Mouse (Mus musculus): Measurements from ENCODE around the gene Ptprk. TPM values are rescaled to one million over a fixed set of nuclear protein-coding genes. Genes with fewer than 3 reads are reported as not detected.

The Ptprk gene
- polyA plus RNA-seq, 1 experiment from 2014 or later: 45.2 TPM

GRCm38 (mm10) chr10:28568047-28568446 lies 493.4 kb downstream of the Ptprk start:
- Histone ChIP-seq H3K4me3 (replicated peaks; ENCODE audit: low read length) (no peak overlapping the region), H3K27me3 (ENCODE audit: control insufficient read depth, insufficient read depth, low read length) (no peaks in the 10 kb centered on the region), H3K9ac (ENCODE audit: low read length) (no peak overlapping the region), H3K9me3 (replicated peaks; ENCODE audit: control insufficient read depth, low read length) (no peaks in the 10 kb centered on the region), H3K4me1 (ENCODE audit: control insufficient read depth, insufficient read depth, low read length) (no peaks in the 10 kb centered on the region), H3K4me2 (ENCODE audit: low read depth, low read length) (no peak overlapping the region), H3K36me3 (ENCODE audit: control insufficient read depth, insufficient read depth, low read length) (peaks cover 3% of the 10 kb centered on the region; the same call in 1 of the 2 replicates), H3K27ac (ENCODE audit: low read length) (no peak overlapping the region)
- 84% methylated on average over 5 of the region's 5 CpGs for WGBS
- ATAC-seq (ENCODE audit: insufficient read depth, low FRiP score): no peak

- Histone ChIP-seq H3K9me3 (replicated peaks; ENCODE audit: control insufficient read depth, low read length) (no peaks in the 10 kb centered on the region), H3K27me3 (ENCODE audit: control insufficient read depth, insufficient read depth, low read length) (no peaks in the 10 kb centered on the region), H3K4me2 (ENCODE audit: low read depth, low read length) (no peak overlapping the region), H3K36me3 (ENCODE audit: control insufficient read depth, insufficient read depth, low read length) (peaks cover 10% of the 10 kb centered on the region; the same call in 1 of the 2 replicates), H3K4me1 (ENCODE audit: control insufficient read depth, insufficient read depth, low read length) (no peaks in the 10 kb centered on the region), H3K27ac (ENCODE audit: low read length) (no peak overlapping the region), H3K9ac (ENCODE audit: low read length) (no peak overlapping the region), H3K4me3 (replicated peaks; ENCODE audit: low read length) (no peak overlapping the region)
- 66% methylated on average over 5 of the region's 5 CpGs for WGBS
- ATAC-seq (ENCODE audit: insufficient read depth, low FRiP score): no peak
Measured at GRCm38 (mm10) chr10:28579596-28579995, 505.0 kb downstream of the Ptprk start.

GRCm38 (mm10) chr10:28586565-28587138 lies 512.0 kb downstream of the Ptprk start:
- H3K4me1 ChIP-seq (ENCODE audit: control insufficient read depth, insufficient read depth, low read length): no peaks in the 10 kb centered on the region
- H3K27me3 ChIP-seq (ENCODE audit: control insufficient read depth, insufficient read depth, low read length): no peaks in the 10 kb centered on the region
- peaks cover 3% of the 10 kb centered on the region; the same call in 1 of the 2 replicates for H3K36me3 ChIP-seq (ENCODE audit: control insufficient read depth, insufficient read depth, low read length)
- no peaks in the 10 kb centered on the region for H3K9me3 ChIP-seq (replicated peaks; ENCODE audit: control insufficient read depth, low read length)
- H3K9ac ChIP-seq (ENCODE audit: low read length): no peak overlapping the region
- WGBS: 71% methylated on average over 4 of the region's 4 CpGs
- H3K4me2 ChIP-seq (ENCODE audit: low read depth, low read length): no peak overlapping the region
- no peak for ATAC-seq (ENCODE audit: insufficient read depth, low FRiP score)
- no peak overlapping the region for H3K4me3 ChIP-seq (replicated peaks; ENCODE audit: low read length)
- no peak overlapping the region for H3K27ac ChIP-seq (ENCODE audit: low read length)

GRCm38 (mm10) chr10:28588401-28588800 lies 513.8 kb downstream of the Ptprk start:
- Histone ChIP-seq H3K36me3 (ENCODE audit: control insufficient read depth, insufficient read depth, low read length) (0 out of 2 replicates have a peak, but pooled peaks cover 4% of the 10 kb centered on the region), H3K27ac (ENCODE audit: low read length) (no peak overlapping the region), H3K9ac (ENCODE audit: low read length) (no peak overlapping the region), H3K4me2 (ENCODE audit: low read depth, low read length) (no peak overlapping the region), H3K4me1 (ENCODE audit: control insufficient read depth, insufficient read depth, low read length) (no peaks in the 10 kb centered on the region), H3K27me3 (ENCODE audit: control insufficient read depth, insufficient read depth, low read length) (no peaks in the 10 kb centered on the region), H3K4me3 (replicated peaks; ENCODE audit: low read length) (no peak overlapping the region), H3K9me3 (replicated peaks; ENCODE audit: control insufficient read depth, low read length) (no peaks in the 10 kb centered on the region)
- 85% methylated on average over 4 of the region's 4 CpGs for WGBS
- no peak for ATAC-seq (ENCODE audit: insufficient read depth, low FRiP score)

- Histone ChIP-seq H3K27me3 (ENCODE audit: control insufficient read depth, insufficient read depth, low read length) (no peaks in the 10 kb centered on the region), H3K4me1 (ENCODE audit: control insufficient read depth, insufficient read depth, low read length) (no peaks in the 10 kb centered on the region), H3K27ac (ENCODE audit: low read length) (no peak overlapping the region), H3K4me2 (ENCODE audit: low read depth, low read length) (no peak overlapping the region), H3K4me3 (replicated peaks; ENCODE audit: low read length) (no peak overlapping the region), H3K36me3 (ENCODE audit: control insufficient read depth, insufficient read depth, low read length) (0 out of 2 replicates have a peak, but pooled peaks cover 4% of the 10 kb centered on the region), H3K9ac (ENCODE audit: low read length) (no peak overlapping the region), H3K9me3 (replicated peaks; ENCODE audit: control insufficient read depth, low read length) (no peaks in the 10 kb centered on the region)
- no peak for ATAC-seq (ENCODE audit: insufficient read depth, low FRiP score)
- 77% methylated on average over 3 of the region's 3 CpGs for WGBS
Measured at GRCm38 (mm10) chr10:28590822-28591221, 516.2 kb downstream of the Ptprk start.

GRCm38 (mm10) chr10:28593566-28594292 lies 519.1 kb downstream of the Ptprk start:
- no peak for ATAC-seq (ENCODE audit: insufficient read depth, low FRiP score)
- H3K4me3 ChIP-seq (replicated peaks; ENCODE audit: low read length): no peak overlapping the region
- no peak overlapping the region for H3K27ac ChIP-seq (ENCODE audit: low read length)
- no peaks in the 10 kb centered on the region for H3K27me3 ChIP-seq (ENCODE audit: control insufficient read depth, insufficient read depth, low read length)
- no peaks in the 10 kb centered on the region for H3K9me3 ChIP-seq (replicated peaks; ENCODE audit: control insufficient read depth, low read length)
- 52% methylated on average over 3 of the region's 4 CpGs for WGBS
- no peaks in the 10 kb centered on the region for H3K4me1 ChIP-seq (ENCODE audit: control insufficient read depth, insufficient read depth, low read length)
- no peak overlapping the region for H3K4me2 ChIP-seq (ENCODE audit: low read depth, low read length)
- H3K9ac ChIP-seq (ENCODE audit: low read length): no peak overlapping the region
- 0 out of 2 replicates have a peak, but pooled peaks cover 4% of the 10 kb centered on the region for H3K36me3 ChIP-seq (ENCODE audit: control insufficient read depth, insufficient read depth, low read length)

- no peak for ATAC-seq (ENCODE audit: insufficient read depth, low FRiP score)
- H3K4me3 ChIP-seq (replicated peaks; ENCODE audit: low read length): no peak overlapping the region
- H3K9me3 ChIP-seq (replicated peaks; ENCODE audit: control insufficient read depth, low read length): no peaks in the 10 kb centered on the region
- no peaks in the 10 kb centered on the region for H3K4me1 ChIP-seq (ENCODE audit: control insufficient read depth, insufficient read depth, low read length)
- 0 out of 2 replicates have a peak, but pooled peaks cover 4% of the 10 kb centered on the region for H3K36me3 ChIP-seq (ENCODE audit: control insufficient read depth, insufficient read depth, low read length)
- H3K27me3 ChIP-seq (ENCODE audit: control insufficient read depth, insufficient read depth, low read length): no peaks in the 10 kb centered on the region
- H3K9ac ChIP-seq (ENCODE audit: low read length): no peak overlapping the region
- no peak overlapping the region for H3K4me2 ChIP-seq (ENCODE audit: low read depth, low read length)
- H3K27ac ChIP-seq (ENCODE audit: low read length): no peak overlapping the region
- 88% methylated on average over 3 of the region's 3 CpGs for WGBS
Measured at GRCm38 (mm10) chr10:28596897-28597296, 522.3 kb downstream of the Ptprk start.

GRCm38 (mm10) chr10:28609136-28609535 lies 534.5 kb downstream of the Ptprk start:
- Histone ChIP-seq H3K4me2 (ENCODE audit: low read depth, low read length) (no peak overlapping the region), H3K4me1 (ENCODE audit: control insufficient read depth, insufficient read depth, low read length) (no peaks in the 10 kb centered on the region), H3K9ac (ENCODE audit: low read length) (no peak overlapping the region), H3K27ac (ENCODE audit: low read length) (no peak overlapping the region), H3K36me3 (ENCODE audit: control insufficient read depth, insufficient read depth, low read length) (no peaks in the 10 kb centered on the region), H3K27me3 (ENCODE audit: control insufficient read depth, insufficient read depth, low read length) (no peaks in the 10 kb centered on the region), H3K9me3 (replicated peaks; ENCODE audit: control insufficient read depth, low read length) (no peaks in the 10 kb centered on the region), H3K4me3 (replicated peaks; ENCODE audit: low read length) (no peak overlapping the region)
- WGBS: 75% methylated on average over 3 of the region's 3 CpGs
- ATAC-seq (ENCODE audit: insufficient read depth, low FRiP score): no peak

- H3K9me3 ChIP-seq (replicated peaks; ENCODE audit: control insufficient read depth, low read length): no peaks in the 10 kb centered on the region
- no peak overlapping the region for H3K27ac ChIP-seq (ENCODE audit: low read length)
- no peak overlapping the region for H3K9ac ChIP-seq (ENCODE audit: low read length)
- no peaks in the 10 kb centered on the region for H3K36me3 ChIP-seq (ENCODE audit: control insufficient read depth, insufficient read depth, low read length)
- ATAC-seq (ENCODE audit: insufficient read depth, low FRiP score): peak; percentile 40; the same call in 1 of the 2 replicates
- no peak overlapping the region for H3K4me2 ChIP-seq (ENCODE audit: low read depth, low read length)
- 52% methylated on average over 2 of the region's 2 CpGs for WGBS
- no peaks in the 10 kb centered on the region for H3K27me3 ChIP-seq (ENCODE audit: control insufficient read depth, insufficient read depth, low read length)
- no peak overlapping the region for H3K4me3 ChIP-seq (replicated peaks; ENCODE audit: low read length)
- no peaks in the 10 kb centered on the region for H3K4me1 ChIP-seq (ENCODE audit: control insufficient read depth, insufficient read depth, low read length)
Measured at GRCm38 (mm10) chr10:28614396-28614795, 539.8 kb downstream of the Ptprk start.
